Mouse (Mus musculus): ENCODE results near the gene Osbp2. TPM values are rescaled to one million over a fixed set of nuclear protein-coding genes. Genes with fewer than 3 reads are reported as not detected.

Osbp2 gene
- polyA plus RNA-seq, 1 experiment from 2014 or later = not detected

DNA sequence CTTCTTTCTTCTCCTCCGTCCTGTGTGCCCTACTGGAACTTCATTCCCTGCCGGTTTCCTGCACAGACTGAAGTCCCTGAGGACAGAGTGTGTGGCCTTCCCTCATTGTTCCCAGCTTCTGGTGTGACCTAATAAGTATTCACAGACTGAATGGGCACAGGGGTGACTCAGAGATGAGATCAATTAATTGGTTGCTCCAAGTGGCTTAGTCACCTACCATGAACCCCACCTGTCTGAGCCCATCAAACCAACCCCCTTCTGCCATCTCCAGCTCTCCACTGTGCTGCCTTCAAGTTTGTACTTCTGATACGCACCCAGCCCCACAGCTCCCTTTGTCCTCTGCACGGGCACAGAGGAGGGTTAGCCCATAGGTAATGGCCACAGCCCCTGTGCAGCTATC, 99.4 kb downstream of the Osbp2 start:
- TF ChIP-seq CTCF (IDR thresholded peaks at IDR 0.05; ENCODE audit: low read depth) = no peak
- no peak for TF ChIP-seq EP300 (IDR thresholded peaks at IDR 0.05; ENCODE audit: low read depth)
- no peak overlapping the region for H3K9ac ChIP-seq (replicated peaks)
- peaks cover 33% of the 10 kb centered on the region for H3K27me3 ChIP-seq (ENCODE audit: insufficient read depth, low read length)
- no peak for ATAC-seq
- H3K4me1 ChIP-seq (ENCODE audit: insufficient read depth) = peaks cover 3% of the 10 kb centered on the region; the same call in 1 of the 2 replicates
- H3K9me3 ChIP-seq (ENCODE audit: low read length) = no peaks in the 10 kb centered on the region
- no peak for DNase-seq
- H3K36me3 ChIP-seq (replicated peaks; ENCODE audit: insufficient read depth, low read length) = no peaks in the 10 kb centered on the region
- 53% methylated on average over 4 of the region's 4 CpGs for WGBS (ENCODE audit: insufficient replicate concordance)
- H3K4me2 ChIP-seq (ENCODE audit: low read depth, low read length) = no peak overlapping the region
- H3K27ac ChIP-seq (ENCODE audit: low read depth) = no peak overlapping the region
- no peak overlapping the region for H3K4me3 ChIP-seq (ENCODE audit: low read depth, low read length)

DNA sequence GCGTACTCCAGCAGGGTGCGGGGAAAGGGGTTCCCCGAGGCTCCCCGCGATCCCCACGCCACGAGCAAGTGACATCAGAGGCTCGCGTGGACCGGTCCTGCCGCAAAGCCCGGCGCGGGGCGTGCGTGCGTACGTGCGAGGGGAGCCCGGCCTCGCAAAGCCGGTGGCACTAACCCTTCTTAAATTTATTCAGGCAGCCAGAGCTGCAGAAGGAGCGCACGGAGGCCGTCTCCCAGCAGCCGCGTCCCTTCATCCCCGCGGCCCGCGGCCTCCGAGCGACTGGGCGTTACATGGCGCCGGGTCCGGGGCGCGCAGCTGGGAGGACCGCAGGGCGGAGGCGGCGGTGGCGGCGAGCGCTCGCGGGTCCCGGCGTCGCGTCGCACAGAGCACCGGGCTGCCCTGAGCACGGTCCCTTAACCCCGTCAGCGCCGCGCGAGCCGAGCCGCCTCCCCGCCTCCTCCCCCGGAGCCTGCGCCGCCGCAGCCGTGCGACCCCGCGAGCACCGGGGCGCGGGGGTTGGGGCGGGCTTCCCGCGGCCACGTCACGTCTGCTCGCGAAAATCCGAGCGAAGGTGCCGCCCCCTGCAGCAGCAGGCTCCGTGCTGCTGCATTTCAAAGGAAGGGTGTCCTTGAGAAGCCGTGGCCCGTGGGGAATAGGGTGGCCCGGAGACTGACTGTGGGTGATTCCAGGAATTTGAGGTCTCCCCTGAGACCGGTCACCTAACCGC, 101.8 kb downstream of the Osbp2 start:
- Histone ChIP-seq H3K9me3 (ENCODE audit: low read length) (no peaks in the 10 kb centered on the region), H3K27me3 (ENCODE audit: insufficient read depth, low read length) (peaks cover 33% of the 10 kb centered on the region), H3K4me2 (ENCODE audit: low read depth, low read length) (peak overlapping the region; percentile 73), H3K9ac (replicated peaks) (no peak overlapping the region), H3K4me1 (ENCODE audit: insufficient read depth) (peaks cover 3% of the 10 kb centered on the region; the same call in 1 of the 2 replicates), H3K36me3 (replicated peaks; ENCODE audit: insufficient read depth, low read length) (no peaks in the 10 kb centered on the region), H3K4me3 (ENCODE audit: low read depth, low read length) (peak overlapping the region; percentile 46), H3K27ac (ENCODE audit: low read depth) (no peak overlapping the region)
- no peak for DNase-seq
- 3% methylated on average over 60 of the region's 90 CpGs for WGBS (ENCODE audit: insufficient replicate concordance)
- ATAC-seq = no peak
- TF ChIP-seq EP300 (IDR thresholded peaks at IDR 0.05; ENCODE audit: low read depth) = no peak
- TF ChIP-seq CTCF (IDR thresholded peaks at IDR 0.05; ENCODE audit: low read depth) = no peak

DNA sequence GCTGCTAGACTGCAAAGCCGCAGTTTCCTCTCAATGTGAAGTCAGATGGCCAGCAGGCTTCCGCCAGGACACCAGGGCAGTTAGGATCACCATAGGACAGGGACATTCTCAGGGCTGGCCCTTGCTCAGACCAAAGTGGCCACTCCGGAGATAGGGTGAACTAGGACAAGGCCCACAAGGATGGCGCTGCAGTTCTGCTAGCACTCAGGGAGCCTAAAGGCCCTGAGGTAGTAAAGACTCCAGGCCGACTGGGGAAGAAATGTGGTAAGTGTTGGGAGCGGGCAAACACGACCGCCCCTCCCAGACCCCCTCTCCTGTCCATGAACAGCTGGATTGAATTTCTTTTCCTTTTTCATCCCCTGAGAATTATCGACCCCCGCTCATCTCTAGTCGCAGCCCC, 102.4 kb downstream of the Osbp2 start:
- Histone ChIP-seq H3K4me2 (ENCODE audit: low read depth, low read length) (peak overlapping the region; percentile 73), H3K9ac (replicated peaks) (no peak overlapping the region), H3K4me3 (ENCODE audit: low read depth, low read length) (peak overlapping the region; percentile 46), H3K27me3 (ENCODE audit: insufficient read depth, low read length) (peaks cover 33% of the 10 kb centered on the region), H3K9me3 (ENCODE audit: low read length) (no peaks in the 10 kb centered on the region), H3K36me3 (replicated peaks; ENCODE audit: insufficient read depth, low read length) (no peaks in the 10 kb centered on the region), H3K4me1 (ENCODE audit: insufficient read depth) (peaks cover 3% of the 10 kb centered on the region; the same call in 1 of the 2 replicates), H3K27ac (ENCODE audit: low read depth) (no peak overlapping the region)
- no peak for ATAC-seq
- DNase-seq = no peak
- TF ChIP-seq EP300 (IDR thresholded peaks at IDR 0.05; ENCODE audit: low read depth) (no peak), CTCF (IDR thresholded peaks at IDR 0.05; ENCODE audit: low read depth) (no peak)
- WGBS (ENCODE audit: insufficient replicate concordance) = 14% methylated on average over 11 of the region's 11 CpGs

DNA sequence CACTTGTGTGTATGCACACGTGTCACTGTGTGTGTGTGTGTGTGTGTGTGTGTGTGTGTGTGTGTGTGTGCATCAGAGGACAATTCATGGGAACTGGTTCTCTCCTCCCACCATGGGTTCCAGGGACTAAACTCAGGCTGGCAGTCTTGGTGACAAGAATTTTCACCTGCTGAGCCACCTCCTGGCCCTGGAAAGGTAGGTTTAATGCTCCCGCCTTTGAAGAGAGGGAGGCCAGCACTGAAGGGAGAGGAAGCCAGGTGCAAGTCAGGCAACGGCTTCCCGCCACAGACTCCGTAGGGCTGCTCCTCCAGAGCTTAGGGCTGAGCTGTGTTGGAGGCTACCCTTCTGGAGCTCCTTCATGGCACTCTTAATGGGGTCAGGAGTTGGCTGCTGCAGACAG, 104.3 kb downstream of the Osbp2 start:
- Histone ChIP-seq H3K9me3 (ENCODE audit: low read length) (no peaks in the 10 kb centered on the region), H3K27ac (ENCODE audit: low read depth) (no peak overlapping the region), H3K27me3 (ENCODE audit: insufficient read depth, low read length) (peaks cover 33% of the 10 kb centered on the region), H3K4me3 (ENCODE audit: low read depth, low read length) (no peak overlapping the region), H3K4me1 (ENCODE audit: insufficient read depth) (peaks cover 13% of the 10 kb centered on the region; the same call in 1 of the 2 replicates), H3K36me3 (replicated peaks; ENCODE audit: insufficient read depth, low read length) (no peaks in the 10 kb centered on the region), H3K4me2 (ENCODE audit: low read depth, low read length) (no peak overlapping the region), H3K9ac (replicated peaks) (no peak overlapping the region)
- DNase-seq (no peak), ATAC-seq (no peak)
- WGBS (ENCODE audit: insufficient replicate concordance) = 65% methylated on average over 5 of the region's 5 CpGs
- TF ChIP-seq CTCF (IDR thresholded peaks at IDR 0.05; ENCODE audit: low read depth) (no peak), EP300 (IDR thresholded peaks at IDR 0.05; ENCODE audit: low read depth) (no peak)

DNA sequence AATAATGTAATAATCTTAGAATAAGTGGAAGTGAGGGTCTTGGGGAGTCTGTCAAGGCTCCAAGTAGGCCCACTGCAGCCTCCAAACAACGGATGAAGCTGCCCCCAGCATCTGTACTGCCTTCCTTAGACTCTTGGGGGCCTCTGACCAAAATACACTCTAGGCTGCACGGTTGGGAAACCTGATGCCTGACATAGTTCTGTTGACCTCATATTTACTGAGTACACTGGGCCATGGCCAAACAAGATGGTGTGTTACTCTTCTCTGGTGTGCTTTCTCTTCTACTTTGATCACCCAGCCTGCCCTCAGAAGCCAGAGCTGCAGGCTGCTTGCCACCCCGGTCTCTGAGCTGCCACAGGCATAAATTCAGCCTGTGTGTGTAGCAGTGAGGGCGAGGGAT, 108.4 kb downstream of the Osbp2 start:
- Histone ChIP-seq H3K36me3 (replicated peaks; ENCODE audit: insufficient read depth, low read length) (no peaks in the 10 kb centered on the region), H3K27me3 (ENCODE audit: insufficient read depth, low read length) (peaks cover 2% of the 10 kb centered on the region; the same call in 1 of the 2 replicates), H3K9me3 (ENCODE audit: low read length) (no peaks in the 10 kb centered on the region), H3K4me1 (ENCODE audit: insufficient read depth) (peaks cover 10% of the 10 kb centered on the region; the same call in 1 of the 2 replicates), H3K27ac (ENCODE audit: low read depth) (no peak overlapping the region), H3K4me2 (ENCODE audit: low read depth, low read length) (no peak overlapping the region), H3K4me3 (ENCODE audit: low read depth, low read length) (no peak overlapping the region), H3K9ac (replicated peaks) (no peak overlapping the region)
- peak; percentile 85 for ATAC-seq
- DNase-seq = no peak
- 46% methylated on average over 4 of the region's 4 CpGs for WGBS (ENCODE audit: insufficient replicate concordance)
- TF ChIP-seq EP300 (IDR thresholded peaks at IDR 0.05; ENCODE audit: low read depth) (no peak), CTCF (IDR thresholded peaks at IDR 0.05; ENCODE audit: low read depth) (no peak)

DNA sequence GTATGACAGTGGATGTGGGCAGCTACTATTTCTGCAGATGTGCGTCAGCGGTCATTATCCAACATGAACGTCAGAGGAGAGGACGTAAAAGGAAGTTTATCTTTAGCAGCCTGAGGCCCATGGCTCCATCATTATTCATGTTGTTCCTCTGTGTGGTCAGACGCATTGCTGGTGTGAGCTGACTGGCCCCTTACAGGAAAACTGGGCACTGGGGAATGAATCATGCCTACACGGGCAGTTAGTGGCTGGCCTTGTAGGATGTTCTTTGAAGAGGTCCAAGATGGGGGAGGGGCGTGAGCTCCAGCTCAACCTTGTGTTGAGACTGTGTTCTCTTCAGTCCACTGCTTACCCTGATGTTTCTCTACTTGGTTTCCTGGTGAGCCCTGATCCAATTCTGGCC, 109.0 kb downstream of the Osbp2 start:
- 37% methylated on average over 7 of the region's 7 CpGs for WGBS (ENCODE audit: insufficient replicate concordance)
- ATAC-seq (no peak), DNase-seq (no peak)
- Histone ChIP-seq H3K4me2 (ENCODE audit: low read depth, low read length) (no peak overlapping the region), H3K4me1 (ENCODE audit: insufficient read depth) (peaks cover 10% of the 10 kb centered on the region; the same call in 1 of the 2 replicates), H3K36me3 (replicated peaks; ENCODE audit: insufficient read depth, low read length) (no peaks in the 10 kb centered on the region), H3K4me3 (ENCODE audit: low read depth, low read length) (no peak overlapping the region), H3K9me3 (ENCODE audit: low read length) (no peaks in the 10 kb centered on the region), H3K27ac (ENCODE audit: low read depth) (no peak overlapping the region), H3K27me3 (ENCODE audit: insufficient read depth, low read length) (no peaks in the 10 kb centered on the region), H3K9ac (replicated peaks) (no peak overlapping the region)
- TF ChIP-seq CTCF (IDR thresholded peaks at IDR 0.05; ENCODE audit: low read depth) (no peak), EP300 (IDR thresholded peaks at IDR 0.05; ENCODE audit: low read depth) (no peak)

Data from liver, postnatal 0 days (tissue).